Mouse (Mus musculus): ENCODE data around the gene Aldh1l1. TPM values are rescaled to one million over a fixed set of nuclear protein-coding genes. Genes with fewer than 3 reads are reported as not detected.

The Aldh1l1 gene
- total and polyA plus RNA-seq, 2 experiments from 2014 or later: 83.8 to 125 TPM

DNA sequence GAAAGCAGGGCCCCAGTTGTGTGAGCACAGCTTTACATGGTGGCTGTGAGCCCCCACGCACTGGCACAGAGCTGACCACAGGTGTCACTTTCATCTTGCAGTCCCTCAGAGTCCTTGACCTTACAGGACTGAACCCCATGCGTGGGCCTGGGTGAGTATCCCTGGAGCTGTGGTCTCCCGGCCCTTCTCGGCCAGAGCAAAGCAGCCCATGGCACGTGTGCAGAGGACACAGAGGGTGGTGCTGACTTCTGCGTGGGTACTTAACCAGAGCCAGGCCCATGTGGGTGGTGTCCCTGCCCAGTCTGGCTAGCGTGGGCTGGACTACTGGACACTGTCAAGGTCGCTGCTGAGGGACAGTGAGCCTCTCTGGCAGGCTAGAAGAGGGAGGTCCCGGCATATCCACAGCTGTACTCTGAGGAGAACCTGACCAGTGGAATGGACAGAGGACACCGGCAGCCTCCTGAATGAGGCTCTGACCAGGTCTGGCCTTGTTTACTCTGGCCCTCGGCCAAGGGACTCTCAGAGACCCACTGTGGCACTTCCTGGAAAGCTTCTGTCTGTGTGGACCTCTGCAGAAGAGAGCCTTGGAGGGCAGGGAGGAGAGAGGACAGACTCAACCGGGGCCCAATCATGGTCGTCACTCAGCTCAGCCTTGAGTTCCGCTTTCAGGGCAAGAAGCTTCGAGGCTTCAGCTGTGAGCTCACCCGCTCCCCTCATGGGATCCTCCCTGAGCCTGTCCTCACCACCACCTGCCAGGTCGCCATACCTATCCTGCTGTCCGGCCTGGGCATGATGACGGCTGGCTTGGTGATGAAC lies 132.8 kb downstream of the Aldh1l1 start:
- WGBS: 80% methylated on average over 19 of the region's 19 CpGs
- Histone ChIP-seq H3K36me3 (ENCODE audit: insufficient read depth, low read length) (no peaks in the 10 kb centered on the region; the same call in 1 of the 2 replicates), H3K9me3 (ENCODE audit: low read length) (no peaks in the 10 kb centered on the region), H3K9ac (replicated peaks; ENCODE audit: low read length, poor library complexity, severe bottlenecking) (no peak overlapping the region), H3K4me1 (ENCODE audit: insufficient read depth, low read length) (no peaks in the 10 kb centered on the region), H3K27me3 (ENCODE audit: insufficient read depth, low read length) (no peaks in the 10 kb centered on the region), H3K4me2 (ENCODE audit: low read depth, low read length, poor library complexity, severe bottlenecking) (no peak overlapping the region), H3K4me3 (ENCODE audit: low read depth, low read length) (no peak overlapping the region), H3K27ac (ENCODE audit: low read depth, low read length) (no peak overlapping the region)
- TF ChIP-seq CTCF (IDR thresholded peaks at IDR 0.05): no peak
- ATAC-seq (ENCODE audit: low FRiP score) (no peak), DNase-seq (ENCODE audit: low spot score) (no peak)

DNA sequence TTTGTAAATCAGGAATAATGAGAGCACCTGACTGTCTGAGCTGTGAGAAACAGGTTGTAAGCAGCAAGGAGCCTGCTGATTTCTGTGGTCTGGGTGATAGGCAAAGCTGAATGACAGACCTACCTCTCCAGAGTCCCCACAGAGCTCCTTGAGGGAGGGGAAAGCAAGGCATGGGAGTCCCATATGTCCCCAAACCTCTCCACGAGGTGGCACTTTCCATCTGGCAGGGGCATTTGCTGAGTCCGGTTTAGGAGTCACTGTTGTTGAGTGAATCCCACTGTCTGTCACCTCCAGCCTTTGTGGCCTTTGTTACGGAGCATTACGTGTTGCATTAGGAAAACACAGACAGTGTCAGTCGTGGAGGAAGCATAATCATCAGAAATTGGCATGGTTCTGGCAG lies 133.7 kb downstream of the Aldh1l1 start:
- H3K36me3 ChIP-seq (ENCODE audit: insufficient read depth, low read length): no peaks in the 10 kb centered on the region; the same call in 1 of the 2 replicates
- H3K4me3 ChIP-seq (ENCODE audit: low read depth, low read length): no peak overlapping the region
- no peaks in the 10 kb centered on the region for H3K9me3 ChIP-seq (ENCODE audit: low read length)
- DNase-seq (ENCODE audit: low spot score): no peak
- H3K27me3 ChIP-seq (ENCODE audit: insufficient read depth, low read length): no peaks in the 10 kb centered on the region
- no peak overlapping the region for H3K4me2 ChIP-seq (ENCODE audit: low read depth, low read length, poor library complexity, severe bottlenecking)
- H3K4me1 ChIP-seq (ENCODE audit: insufficient read depth, low read length): no peaks in the 10 kb centered on the region
- no peak for ATAC-seq (ENCODE audit: low FRiP score)
- no peak for TF ChIP-seq CTCF (IDR thresholded peaks at IDR 0.05)
- no peak overlapping the region for H3K9ac ChIP-seq (replicated peaks; ENCODE audit: low read length, poor library complexity, severe bottlenecking)
- 75% methylated on average over 5 of the region's 5 CpGs for WGBS
- H3K27ac ChIP-seq (ENCODE audit: low read depth, low read length): no peak overlapping the region

DNA sequence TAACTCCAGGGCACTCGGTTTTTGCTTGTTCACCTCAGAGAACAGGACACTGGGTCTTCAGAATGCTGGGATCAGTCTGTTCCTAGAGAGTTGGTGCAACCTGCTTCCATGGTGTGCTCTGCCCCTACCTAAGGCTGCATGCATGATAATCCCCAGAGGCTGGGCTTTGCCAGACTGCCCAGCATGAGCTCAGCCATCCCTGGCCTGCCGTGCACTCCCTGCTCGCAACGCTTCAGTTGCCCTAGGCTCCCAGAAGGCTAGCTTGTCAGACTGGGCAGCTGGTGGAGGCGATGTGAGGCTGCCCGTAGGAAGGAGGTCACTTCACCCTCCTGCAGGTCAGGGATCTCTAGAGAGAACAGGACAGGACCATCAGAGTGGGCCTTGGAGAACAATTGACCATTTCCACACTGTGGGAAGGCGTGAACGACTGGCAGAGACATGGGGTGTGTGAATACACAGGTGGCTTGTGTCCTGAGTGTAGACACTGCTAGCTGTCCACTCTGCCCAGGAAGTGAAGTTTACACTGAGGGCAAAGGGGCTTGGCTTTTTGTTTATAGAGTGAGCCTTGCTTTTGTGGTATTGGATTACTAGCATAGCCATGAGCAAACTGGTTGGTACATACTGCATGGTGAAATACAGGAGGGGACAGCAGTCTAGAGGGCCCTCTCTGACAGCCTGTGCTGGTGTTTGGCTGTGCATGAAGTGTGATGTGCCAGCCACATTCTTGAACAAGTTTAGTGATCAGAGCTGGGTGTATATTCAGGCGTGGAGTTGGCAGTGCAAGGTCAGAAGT lies 134.8 kb downstream of the Aldh1l1 start:
- no peaks in the 10 kb centered on the region for H3K27me3 ChIP-seq (ENCODE audit: insufficient read depth, low read length)
- 46% methylated on average over 9 of the region's 9 CpGs for WGBS
- no peak for ATAC-seq (ENCODE audit: low FRiP score)

DNA sequence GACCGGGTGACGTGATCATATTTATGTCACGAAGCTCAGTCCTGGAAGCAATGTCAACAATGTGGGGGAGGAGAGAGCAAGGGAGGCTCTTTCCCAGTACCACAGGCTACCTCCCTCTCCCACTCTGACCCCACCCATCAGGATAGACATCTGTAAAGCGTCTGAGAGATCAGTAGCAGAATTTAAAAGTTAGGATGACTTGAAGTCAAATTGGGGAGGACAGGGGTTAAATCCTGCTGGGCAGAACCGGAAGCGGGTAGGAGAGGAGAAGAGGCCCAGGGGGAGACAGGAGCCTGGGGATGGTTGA lies 135.3 kb downstream of the Aldh1l1 start:
- Histone ChIP-seq H3K9ac (replicated peaks; ENCODE audit: low read length, poor library complexity, severe bottlenecking) (no peak overlapping the region), H3K4me3 (ENCODE audit: low read depth, low read length) (no peak overlapping the region), H3K27ac (ENCODE audit: low read depth, low read length) (no peak overlapping the region), H3K27me3 (ENCODE audit: insufficient read depth, low read length) (no peaks in the 10 kb centered on the region), H3K4me2 (ENCODE audit: low read depth, low read length, poor library complexity, severe bottlenecking) (no peak overlapping the region), H3K4me1 (ENCODE audit: insufficient read depth, low read length) (no peaks in the 10 kb centered on the region), H3K9me3 (ENCODE audit: low read length) (no peaks in the 10 kb centered on the region), H3K36me3 (ENCODE audit: insufficient read depth, low read length) (no peaks in the 10 kb centered on the region)
- no peak for TF ChIP-seq CTCF (IDR thresholded peaks at IDR 0.05)
- 88% methylated on average over 6 of the region's 6 CpGs for WGBS
- DNase-seq (ENCODE audit: low spot score): no peak
- no peak for ATAC-seq (ENCODE audit: low FRiP score)

More for the DNA sequence above, 134.8 kb downstream of the Aldh1l1 start:
- H3K9me3 ChIP-seq (ENCODE audit: low read length): no peaks in the 10 kb centered on the region
- no peak overlapping the region for H3K27ac ChIP-seq (ENCODE audit: low read depth, low read length)
- DNase-seq (ENCODE audit: low spot score): no peak
- H3K4me1 ChIP-seq (ENCODE audit: insufficient read depth, low read length): no peaks in the 10 kb centered on the region
- no peak overlapping the region for H3K9ac ChIP-seq (replicated peaks; ENCODE audit: low read length, poor library complexity, severe bottlenecking)
- no peaks in the 10 kb centered on the region for H3K36me3 ChIP-seq (ENCODE audit: insufficient read depth, low read length)
- TF ChIP-seq CTCF (IDR thresholded peaks at IDR 0.05): no peak
- H3K4me2 ChIP-seq (ENCODE audit: low read depth, low read length, poor library complexity, severe bottlenecking): no peak overlapping the region
- H3K4me3 ChIP-seq (ENCODE audit: low read depth, low read length): no peak overlapping the region

DNA sequence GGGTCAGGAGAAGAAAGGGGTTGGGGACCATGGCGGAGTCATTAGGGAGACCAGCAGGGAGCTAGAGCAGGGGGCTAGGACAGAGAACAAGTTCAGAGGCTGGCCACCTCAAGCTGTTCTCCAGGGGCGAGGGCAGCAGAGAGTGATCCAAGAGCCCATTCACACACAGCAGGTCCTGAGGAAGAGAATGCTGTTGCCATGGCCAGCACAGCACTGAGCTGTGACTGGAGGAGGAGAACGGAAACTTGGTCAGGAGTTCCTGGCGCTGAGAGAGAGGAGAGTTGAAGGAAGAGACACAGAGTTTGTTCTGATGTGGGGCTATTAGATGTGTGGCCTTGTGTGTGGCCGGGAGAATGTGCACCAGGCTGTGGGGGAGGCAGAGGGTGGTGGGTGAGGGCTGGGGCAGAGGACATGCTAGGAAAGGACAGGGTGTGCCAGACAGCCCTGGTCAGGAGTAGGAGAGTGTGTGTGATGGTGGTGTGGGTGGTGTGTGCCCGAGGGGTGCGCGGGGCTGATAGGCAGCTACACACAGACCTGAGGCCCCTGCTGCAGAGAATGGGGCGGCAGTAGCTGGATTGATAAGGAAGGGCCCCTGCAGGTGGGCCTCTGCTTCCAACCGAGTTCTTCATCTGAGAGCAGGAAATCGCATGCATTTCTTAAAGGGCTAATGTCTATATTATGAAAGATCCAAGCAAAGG lies 136.7 kb downstream of the Aldh1l1 start:
- Histone ChIP-seq H3K4me3 (ENCODE audit: low read depth, low read length) (no peak overlapping the region), H3K9ac (replicated peaks; ENCODE audit: low read length, poor library complexity, severe bottlenecking) (no peak overlapping the region), H3K4me1 (ENCODE audit: insufficient read depth, low read length) (no peaks in the 10 kb centered on the region), H3K27me3 (ENCODE audit: insufficient read depth, low read length) (no peaks in the 10 kb centered on the region), H3K9me3 (ENCODE audit: low read length) (no peaks in the 10 kb centered on the region), H3K36me3 (ENCODE audit: insufficient read depth, low read length) (no peaks in the 10 kb centered on the region), H3K4me2 (ENCODE audit: low read depth, low read length, poor library complexity, severe bottlenecking) (no peak overlapping the region), H3K27ac (ENCODE audit: low read depth, low read length) (no peak overlapping the region)
- DNase-seq (ENCODE audit: low spot score): no peak
- ATAC-seq (ENCODE audit: low FRiP score): peak; percentile 45
- no peak for TF ChIP-seq CTCF (IDR thresholded peaks at IDR 0.05)
- 35% methylated on average over 11 of the region's 11 CpGs for WGBS

Measured in midbrain, postnatal 0 days (tissue).